Mouse (Mus musculus): Measurements from ENCODE around the gene Zfp275. TPM values are rescaled to one million over a fixed set of nuclear protein-coding genes. Genes with fewer than 3 reads are reported as not detected.

Zfp275 gene
- 10.5 TPM for polyA plus RNA-seq (2017; shearing (Covaris generic))

DNA sequence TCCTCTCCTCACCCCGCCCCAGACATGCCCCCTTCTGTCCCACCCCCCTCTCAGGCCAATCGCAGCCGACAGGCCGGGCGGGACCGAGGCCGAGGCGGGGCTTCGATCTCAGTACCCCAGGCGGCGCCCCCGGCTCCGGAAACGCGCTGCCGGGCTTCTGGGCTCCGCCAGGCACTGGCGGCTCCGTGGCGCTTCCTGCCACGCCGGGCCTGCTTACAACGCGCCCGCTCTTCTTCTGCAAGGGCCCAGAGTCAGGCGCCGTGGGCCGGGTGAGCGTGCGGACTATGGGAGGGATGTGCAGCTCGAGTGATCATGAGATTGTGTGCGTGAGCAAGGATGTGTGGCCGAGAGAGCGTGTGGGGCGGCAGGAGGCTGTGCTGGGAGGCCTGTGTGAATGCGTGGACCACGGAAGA lies at the start of gene Zfp275:
Gene Zfp275, plus strand, starts transcription at position 139 of the 413 bp plus-strand sequence.

DNA sequence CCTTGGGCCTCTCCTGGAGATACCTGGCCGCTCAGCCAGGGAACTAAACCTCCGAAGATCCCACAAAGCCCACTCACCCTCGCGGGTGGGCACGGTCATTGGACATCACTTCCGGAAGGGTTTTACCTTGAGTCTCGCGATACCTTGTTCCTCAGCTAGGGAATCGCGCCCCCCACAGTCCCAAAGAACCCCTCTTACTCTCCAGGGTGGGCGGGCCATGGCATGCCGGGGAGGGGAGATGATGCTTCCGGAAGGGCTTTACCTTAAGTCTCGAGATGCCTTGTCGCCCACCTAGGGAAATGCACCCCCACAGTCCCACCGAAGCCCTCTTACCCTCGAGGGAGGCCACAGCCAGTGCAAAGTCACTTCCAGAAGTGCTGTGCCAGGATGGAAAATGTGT lies 49.5 kb upstream of the Zfp275 start, which contains the start of the genes Xlr5a and Xlr5c:
Gene Xlr5a, minus strand, starts transcription at position 101 of the 400 bp plus-strand sequence.
Gene Xlr5c, minus strand, starts transcription at position 101 of the 400 bp plus-strand sequence.

DNA sequence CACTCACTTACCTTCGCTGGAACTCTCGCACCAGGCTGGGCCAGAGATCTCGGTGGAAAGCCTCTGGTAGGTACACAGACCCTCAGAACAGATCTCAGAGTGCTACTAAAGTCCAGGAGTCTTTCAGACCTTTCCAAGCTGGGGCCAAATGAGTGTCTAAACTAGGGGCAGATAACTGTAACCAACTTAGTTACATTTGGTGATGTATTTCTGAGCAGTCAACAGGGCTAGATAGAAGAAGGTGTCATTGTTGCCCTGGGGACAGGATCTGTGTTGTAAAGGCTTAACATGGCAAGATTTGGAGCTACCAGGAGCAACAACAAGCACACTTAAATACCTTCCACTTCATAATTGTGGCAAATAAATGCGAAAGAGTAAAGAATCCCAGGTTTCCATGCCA lies 5.7 kb upstream of the Zfp275 start, which contains the start of gene Gm45015:
Gene Gm45015, minus strand, starts transcription at position 101 of the 400 bp plus-strand sequence.

GRCm38 (mm10) chrX:73398636-73399035 lies 56.2 kb downstream of the Zfp275 start, which contains the start of gene Gm18336:
Gene Gm18336 (minus strand): TSS chrX:73398736.

Other genes starting within 250 kb of the Zfp275 start
- 0.41 TPM for gene Xlr3a, start 245.5 kb upstream of the Zfp275 start, polyA plus RNA-seq (2017; shearing (Covaris generic))
- 0.69 TPM for gene Gm14685, start 225.6 kb upstream of the Zfp275 start, polyA plus RNA-seq (2017; shearing (Covaris generic))
- gene Xlr5b, start 193.8 kb upstream of the Zfp275 start, polyA plus RNA-seq (2017; shearing (Covaris generic)) = not detected
- gene DXBay18, start 193.2 kb upstream of the Zfp275 start, polyA plus RNA-seq (2017; shearing (Covaris generic)) = 0.49 TPM
- not detected for gene Spin2d, start 165.6 kb upstream of the Zfp275 start, polyA plus RNA-seq (2017; shearing (Covaris generic))
- 31.8 TPM for gene Xlr3b, start 150.4 kb upstream of the Zfp275 start, polyA plus RNA-seq (2017; shearing (Covaris generic))
- gene Xlr4b, start 128.3 kb upstream of the Zfp275 start, polyA plus RNA-seq (2017; shearing (Covaris generic)) = 167 TPM
- 15.3 TPM for gene F8a, start 114.3 kb upstream of the Zfp275 start, polyA plus RNA-seq (2017; shearing (Covaris generic))
- gene Xlr4c, start 99.5 kb upstream of the Zfp275 start, polyA plus RNA-seq (2017; shearing (Covaris generic)) = 102 TPM
- gene Xlr3c, start 77.2 kb upstream of the Zfp275 start, polyA plus RNA-seq (2017; shearing (Covaris generic)) = 0.67 TPM
- 0.51 TPM for gene Xlr5a, start 49.6 kb upstream of the Zfp275 start, polyA plus RNA-seq (2017; shearing (Covaris generic))
- gene Xlr5c, start 49.6 kb upstream of the Zfp275 start, polyA plus RNA-seq (2017; shearing (Covaris generic)) = not detected
- gene Gm45015, start 5.8 kb upstream of the Zfp275 start, polyA plus RNA-seq (2017; shearing (Covaris generic)) = not detected
- gene Gm18336, start 56.1 kb downstream of the Zfp275 start, polyA plus RNA-seq (2017; shearing (Covaris generic)) = not detected
- not detected for gene Zfp92, start 68.5 kb downstream of the Zfp275 start, polyA plus RNA-seq (2017; shearing (Covaris generic))
- not detected for gene Trex2, start 92.7 kb downstream of the Zfp275 start, polyA plus RNA-seq (2017; shearing (Covaris generic))
- 35.1 TPM for gene Haus7, start 116.4 kb downstream of the Zfp275 start, polyA plus RNA-seq (2017; shearing (Covaris generic))
- not detected for gene Bgn, start 141.0 kb downstream of the Zfp275 start, polyA plus RNA-seq (2017; shearing (Covaris generic))
- gene Atp2b3, start 160.5 kb downstream of the Zfp275 start, polyA plus RNA-seq (2017; shearing (Covaris generic)) = not detected

Data from effector memory CD4-positive, alpha-beta T cell, adult 7 months (primary cell).